Mouse (Mus musculus) activated CD4-positive, CD25-positive, alpha-beta regulatory T cell, adult 9 weeks (primary cell): Measurements from ENCODE around the gene Gm45808. TPM values are rescaled to one million over a fixed set of nuclear protein-coding genes. Genes with fewer than 3 reads are reported as not detected.

Experiments
- polyA plus RNA-seq: library from polyadenylated mRNA; unstranded; fragments of 100-300 nt; shearing (Covaris generic); gene quantifications from one replicate; pipeline ENCODE4 v1.2.1, GENCODE M21; 2017

Gene Gm45808
- 0.88 TPM for polyA plus RNA-seq

GRCm38 (mm10) chr7:45486761-45487415, at the start of gene Gm45808:
Gene Gm45808 (minus strand): TSS chr7:45486811.

GRCm38 (mm10) chr7:45525809-45526473, 39.3 kb upstream of the Gm45808 start, which contains the start of the genes Ppp1r15a and Plekha4:
Gene Ppp1r15a (minus strand): TSS chr7:45526268.
Gene Plekha4 (plus strand): TSS chr7:45526330.

GRCm38 (mm10) chr7:45509912-45510787, 23.5 kb upstream of the Gm45808 start, which contains the start of gene Nucb1:
Gene Nucb1 (minus strand): TSS chr7:45510406.

GRCm38 (mm10) chr7:45488293-45489204, 1.9 kb upstream of the Gm45808 start, which contains the start of gene Dhdh:
Gene Dhdh (minus strand): TSS chr7:45488805.

GRCm38 (mm10) chr7:45481374-45481927, 5.2 kb downstream of the Gm45808 start, which contains the start of gene Tulp2:
Gene Tulp2 (plus strand): TSS chr7:45481877.

GRCm38 (mm10) chr7:45466283-45467089, 20.1 kb downstream of the Gm45808 start, which contains the start of gene Bax:
Gene Bax (minus strand): TSS chr7:45466898.

GRCm38 (mm10) chr7:45459564-45460140, 27.0 kb downstream of the Gm45808 start, which contains the start of gene Ftl1:
Gene Ftl1 (minus strand): TSS chr7:45459884.

GRCm38 (mm10) chr7:45437521-45438276, 48.9 kb downstream of the Gm45808 start, which contains the start of gene Ruvbl2:
Gene Ruvbl2 (minus strand): TSS chr7:45438096.

GRCm38 (mm10) chr7:45434203-45435015, 52.2 kb downstream of the Gm45808 start, which contains the start of gene Gys1:
Gene Gys1 (plus strand): TSS chr7:45434844.

GRCm38 (mm10) chr7:45420615-45420919, 66.0 kb downstream of the Gm45808 start, which contains the start of gene Lhb:
Gene Lhb (plus strand): TSS chr7:45420820.

Other genes with a start within 250 kb of the Gm45808 start
- 641 TPM for gene Cd37, start 247.7 kb downstream of the Gm45808 start, polyA plus RNA-seq
- not detected for gene Slc6a16, start 245.7 kb downstream of the Gm45808 start, polyA plus RNA-seq
- not detected for gene Slc6a21, start 209.3 kb downstream of the Gm45808 start, polyA plus RNA-seq
- gene Trpm4, start 153.0 kb downstream of the Gm45808 start, polyA plus RNA-seq: 11.7 TPM
- not detected for gene Hrc, start 151.5 kb downstream of the Gm45808 start, polyA plus RNA-seq
- 0.12 TPM for gene Ppfia3, start 119.8 kb downstream of the Gm45808 start, polyA plus RNA-seq
- gene Lin7b, start 116.2 kb downstream of the Gm45808 start, polyA plus RNA-seq: 0.89 TPM
- gene Snrnp70, start 91.1 kb downstream of the Gm45808 start, polyA plus RNA-seq: 263 TPM
- gene Kcna7, start 81.2 kb downstream of the Gm45808 start, polyA plus RNA-seq: not detected
- 0.92 TPM for gene Ntf5, start 73.1 kb downstream of the Gm45808 start, polyA plus RNA-seq
- gene Lhb, start 66.0 kb downstream of the Gm45808 start, polyA plus RNA-seq: not detected
- gene Gys1, start 52.0 kb downstream of the Gm45808 start, polyA plus RNA-seq: 19.6 TPM
- 67.2 TPM for gene Ruvbl2, start 48.7 kb downstream of the Gm45808 start, polyA plus RNA-seq
- 2,196 TPM for gene Ftl1, start 26.9 kb downstream of the Gm45808 start, polyA plus RNA-seq
- 249 TPM for gene Bax, start 19.9 kb downstream of the Gm45808 start, polyA plus RNA-seq
- 1.7 TPM for gene Tulp2, start 4.9 kb downstream of the Gm45808 start, polyA plus RNA-seq
- 1.0 TPM for gene Dhdh, start 2.0 kb upstream of the Gm45808 start, polyA plus RNA-seq
- gene Nucb1, start 23.6 kb upstream of the Gm45808 start, polyA plus RNA-seq: 289 TPM
- 59.4 TPM for gene Ppp1r15a, start 39.5 kb upstream of the Gm45808 start, polyA plus RNA-seq
- 0.40 TPM for gene Plekha4, start 39.5 kb upstream of the Gm45808 start, polyA plus RNA-seq
- 1.9 TPM for gene Hsd17b14, start 68.1 kb upstream of the Gm45808 start, polyA plus RNA-seq
- gene Bcat2, start 83.3 kb upstream of the Gm45808 start, polyA plus RNA-seq: 64.7 TPM
- gene Fgf21, start 128.7 kb upstream of the Gm45808 start, polyA plus RNA-seq: not detected
- not detected for gene Fut1, start 130.5 kb upstream of the Gm45808 start, polyA plus RNA-seq
- 0.11 TPM for gene Izumo1, start 135.0 kb upstream of the Gm45808 start, polyA plus RNA-seq
- 1.2 TPM for gene Rasip1, start 140.7 kb upstream of the Gm45808 start, polyA plus RNA-seq
- gene Mamstr, start 153.2 kb upstream of the Gm45808 start, polyA plus RNA-seq: 0.72 TPM
- gene Fut2, start 179.6 kb upstream of the Gm45808 start, polyA plus RNA-seq: 0.17 TPM
- gene Ntn5, start 197.2 kb upstream of the Gm45808 start, polyA plus RNA-seq: not detected
- 0.33 TPM for gene Sec1, start 207.6 kb upstream of the Gm45808 start, polyA plus RNA-seq
- gene Car11, start 213.0 kb upstream of the Gm45808 start, polyA plus RNA-seq: 8.1 TPM
- gene Dbp, start 218.3 kb upstream of the Gm45808 start, polyA plus RNA-seq: 12.6 TPM
- gene Rpl18, start 228.6 kb upstream of the Gm45808 start, polyA plus RNA-seq: 1,812 TPM
- gene Sphk2, start 231.2 kb upstream of the Gm45808 start, polyA plus RNA-seq: 37.7 TPM
- gene Fam83e, start 234.4 kb upstream of the Gm45808 start, polyA plus RNA-seq: not detected
- not detected for gene Spaca4, start 239.0 kb upstream of the Gm45808 start, polyA plus RNA-seq